Mouse (Mus musculus): Measurements from ENCODE around the gene Slc13a2.

- TF ChIP-seq POLR2A (IDR thresholded peaks at IDR 0.05; ENCODE audit: insufficient read depth, low read length) (no peak), EP300 (IDR thresholded peaks at IDR 0.05; ENCODE audit: insufficient read depth, low read depth, low read length) (no peak)
Measured at GRCm38 (mm10) chr11:78424352-78424751, 2.3 kb upstream of the Slc13a2 start.

All from ES-Bruce4 (cell line).